Mouse (Mus musculus) neural tube, embryonic 13.5 days (tissue): ENCODE results near the gene Exd1. TPM values are rescaled to one million over a fixed set of nuclear protein-coding genes. Genes with fewer than 3 reads are reported as not detected.

ENCODE experiments used
- ATAC-seq: fragments of 200-750 bp; cut with Nextera tagmentation; 2 replicates; pipeline ENCODE4 v1.8.0; 2017; ENCODE audit warnings: low read depth, mild to moderate bottlenecking, moderate TSS enrichment, moderate library complexity
- H3K27ac ChIP-seq: fragments of 300-500 bp; sonication (generic); replicated peaks from 2 replicates; pipeline ENCODE4 v1.5.1; 2015; ENCODE audit warnings: moderate library complexity, mild to moderate bottlenecking, inconsistent platforms
- H3K27me3 ChIP-seq: fragments of 300-500 bp; sonication (generic); 2 replicates; pipeline ENCODE4 v1.6.1; 2015; ENCODE audit warnings: mild to moderate bottlenecking, inconsistent platforms
- H3K36me3 ChIP-seq: fragments of 300-500 bp; sonication (generic); 2 replicates; pipeline ENCODE4 v1.6.1; 2015; ENCODE audit warnings: mild to moderate bottlenecking, inconsistent platforms
- H3K4me1 ChIP-seq: fragments of 300-500 bp; sonication (generic); replicated peaks from 2 replicates; pipeline ENCODE4 v1.6.1; 2015; ENCODE audit warnings: inconsistent platforms
- H3K4me2 ChIP-seq: fragments of 300-500 bp; sonication (generic); 2 replicates; pipeline ENCODE4 v1.6.1; 2015; ENCODE audit warnings: inconsistent platforms, mild to moderate bottlenecking, moderate library complexity
- H3K4me3 ChIP-seq: fragments of 300-500 bp; sonication (generic); 2 replicates; pipeline ENCODE4 v1.5.1; 2015; ENCODE audit warnings: mild to moderate bottlenecking, inconsistent platforms
- H3K9ac ChIP-seq: fragments of 300-500 bp; sonication (generic); 2 replicates; pipeline ENCODE4 v1.6.1; 2015; ENCODE audit warnings: moderate library complexity, mild to moderate bottlenecking, inconsistent platforms
- H3K9me3 ChIP-seq: fragments of 300-500 bp; sonication (generic); 2 replicates; pipeline ENCODE4 v1.6.1; 2016; ENCODE audit warnings: inconsistent platforms
- WGBS: fragments of 180-500 bp; shearing (Covaris S2); methylation state at CpG from one replicate; pipeline ENCODE4 v1.1.7; 2015; 5-methylcytosine and 5-hydroxymethylcytosine counted together
- polyA plus RNA-seq: library from polyadenylated mRNA; unstranded; fragments of >200 nt; fragmentation: Nextera tagmentation; extraction: Ambion mirVana; gene quantifications from 2 replicates; pipeline ENCODE4 v1.2.1, GENCODE M21; 2015

Gene Exd1
- 0.43 and 0.71 TPM in 2 replicates for polyA plus RNA-seq

DNA sequence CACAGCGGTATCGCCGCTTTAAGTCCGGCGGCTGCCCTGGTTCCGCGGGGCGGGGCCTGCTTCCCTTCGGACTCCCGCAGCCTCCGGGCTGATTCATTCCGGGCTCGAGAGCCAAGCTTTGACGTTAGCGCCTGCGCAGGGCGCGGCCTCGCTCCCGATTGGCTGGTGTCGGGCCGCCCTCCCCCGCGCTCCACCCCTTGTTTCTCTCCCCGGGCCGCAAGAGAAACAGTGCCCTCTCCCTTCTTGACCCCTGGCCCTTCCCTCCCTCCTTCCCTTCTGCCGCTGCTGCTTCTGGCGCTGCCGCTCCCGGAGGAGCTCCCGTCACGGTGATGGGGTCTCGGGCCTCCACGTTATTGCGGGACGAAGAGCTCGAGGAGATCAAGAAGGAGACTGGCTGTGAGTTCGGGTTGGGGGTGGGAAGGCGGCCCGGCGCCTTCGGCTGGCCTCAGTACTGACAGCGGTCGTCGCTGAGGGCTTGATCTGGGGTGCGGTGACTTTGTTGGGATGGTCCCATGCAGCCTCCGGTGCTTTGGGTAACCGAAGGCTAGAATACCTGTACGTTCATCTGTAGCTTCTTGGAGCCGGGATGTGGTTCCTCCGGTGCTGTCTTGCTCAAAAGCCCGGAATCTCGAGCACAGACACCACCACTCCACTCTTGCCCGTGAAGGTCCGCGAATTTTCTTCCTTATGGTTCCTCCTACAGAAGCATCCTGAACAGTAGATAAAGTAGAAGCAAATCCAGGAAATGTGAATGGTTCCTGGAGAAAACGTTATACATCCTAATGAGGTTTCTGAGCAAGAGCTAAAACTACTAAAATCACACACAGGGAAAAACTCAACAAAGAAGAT lies at the start of gene Exd1, which contains the start of gene Chp1:
TSS of gene Exd1 (minus strand) at position 106 of the 849 bp plus-strand sequence.
TSS of gene Chp1 (plus strand) at position 176 of the 849 bp plus-strand sequence.
- H3K27me3 ChIP-seq = no peaks in the 10 kb centered on the region
- H3K9ac ChIP-seq = peak within 1 kb of the TSS; percentile 89
- no peaks in the 10 kb centered on the region for H3K36me3 ChIP-seq
- no peaks in the 10 kb centered on the region for H3K9me3 ChIP-seq
- peak; percentile 99 for ATAC-seq
- H3K4me3 ChIP-seq = peak within 1 kb of the TSS; percentile 87
- H3K27ac ChIP-seq = peak within 1 kb of the TSS; percentile 85
- peaks cover 22% of the 10 kb centered on the region for H3K4me1 ChIP-seq
- under 1% methylated on average over 57 of the region's 57 CpGs for WGBS
- H3K4me2 ChIP-seq = peak within 1 kb of the TSS; percentile 61

DNA sequence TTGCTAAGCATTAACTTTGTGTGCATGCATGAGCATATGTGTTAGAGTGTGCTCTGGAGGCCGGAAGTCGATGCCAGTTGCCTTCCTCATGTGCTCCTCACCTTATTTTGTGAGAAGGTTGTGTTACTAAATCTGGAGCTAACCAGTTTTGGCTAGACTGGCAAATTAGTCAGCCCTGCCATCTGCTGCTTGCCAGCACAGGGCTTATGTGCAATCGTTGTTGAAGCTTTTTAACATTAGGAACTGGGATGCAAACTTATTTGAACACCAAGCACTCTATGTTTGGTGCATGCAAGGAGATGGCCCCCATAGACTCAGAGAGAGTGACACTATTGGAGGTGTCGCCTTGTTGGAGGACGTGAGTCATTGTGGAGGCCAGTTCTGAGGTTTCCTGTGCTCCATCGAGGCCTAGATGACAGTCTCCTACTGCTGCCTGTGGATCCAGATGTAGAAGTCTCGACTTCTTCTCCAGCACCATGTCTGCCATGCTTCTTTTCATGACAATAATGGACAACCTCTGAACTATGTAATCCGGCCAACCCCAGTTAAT lies 49.4 kb upstream of the Exd1 start:
- H3K27me3 ChIP-seq = no peaks in the 10 kb centered on the region
- H3K9ac ChIP-seq = no peak overlapping the region
- 92% methylated on average over 8 of the region's 8 CpGs for WGBS
- peaks cover 43% of the 10 kb centered on the region for H3K36me3 ChIP-seq
- no peak for ATAC-seq
- H3K9me3 ChIP-seq = no peaks in the 10 kb centered on the region
- no peak overlapping the region for H3K4me2 ChIP-seq
- peaks cover 54% of the 10 kb centered on the region for H3K4me1 ChIP-seq
- H3K4me3 ChIP-seq = no peak overlapping the region
- H3K27ac ChIP-seq = no peak overlapping the region

DNA sequence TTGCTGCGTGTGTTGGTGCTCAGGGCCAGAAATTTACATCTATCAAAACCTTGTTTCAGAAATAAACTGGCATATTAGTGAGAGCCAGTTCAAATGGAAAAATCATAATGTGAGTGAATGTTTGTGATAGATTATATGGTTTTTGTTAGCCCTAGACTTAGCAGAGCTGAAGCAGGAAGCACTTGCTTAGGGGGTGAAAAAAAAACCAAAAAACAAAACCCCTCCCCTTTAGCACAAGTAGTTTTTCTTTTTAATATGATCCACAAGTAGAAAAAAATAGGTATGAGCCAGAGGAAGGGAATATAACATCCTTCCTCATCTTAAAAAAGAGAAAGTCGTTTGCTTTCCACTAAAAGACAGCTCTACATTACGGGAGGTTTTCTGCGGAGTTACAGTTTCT lies 47.9 kb upstream of the Exd1 start:
- peaks cover 43% of the 10 kb centered on the region for H3K36me3 ChIP-seq
- H3K9ac ChIP-seq = peak overlapping the region; percentile 95
- peak overlapping the region; percentile 79 for H3K4me2 ChIP-seq
- H3K27ac ChIP-seq = no peak overlapping the region
- 57% methylated on average over 4 of the region's 4 CpGs for WGBS
- H3K4me1 ChIP-seq = peaks cover 40% of the 10 kb centered on the region
- peak overlapping the region; percentile 93 for H3K4me3 ChIP-seq
- H3K27me3 ChIP-seq = no peaks in the 10 kb centered on the region
- no peaks in the 10 kb centered on the region for H3K9me3 ChIP-seq
- ATAC-seq = no peak

DNA sequence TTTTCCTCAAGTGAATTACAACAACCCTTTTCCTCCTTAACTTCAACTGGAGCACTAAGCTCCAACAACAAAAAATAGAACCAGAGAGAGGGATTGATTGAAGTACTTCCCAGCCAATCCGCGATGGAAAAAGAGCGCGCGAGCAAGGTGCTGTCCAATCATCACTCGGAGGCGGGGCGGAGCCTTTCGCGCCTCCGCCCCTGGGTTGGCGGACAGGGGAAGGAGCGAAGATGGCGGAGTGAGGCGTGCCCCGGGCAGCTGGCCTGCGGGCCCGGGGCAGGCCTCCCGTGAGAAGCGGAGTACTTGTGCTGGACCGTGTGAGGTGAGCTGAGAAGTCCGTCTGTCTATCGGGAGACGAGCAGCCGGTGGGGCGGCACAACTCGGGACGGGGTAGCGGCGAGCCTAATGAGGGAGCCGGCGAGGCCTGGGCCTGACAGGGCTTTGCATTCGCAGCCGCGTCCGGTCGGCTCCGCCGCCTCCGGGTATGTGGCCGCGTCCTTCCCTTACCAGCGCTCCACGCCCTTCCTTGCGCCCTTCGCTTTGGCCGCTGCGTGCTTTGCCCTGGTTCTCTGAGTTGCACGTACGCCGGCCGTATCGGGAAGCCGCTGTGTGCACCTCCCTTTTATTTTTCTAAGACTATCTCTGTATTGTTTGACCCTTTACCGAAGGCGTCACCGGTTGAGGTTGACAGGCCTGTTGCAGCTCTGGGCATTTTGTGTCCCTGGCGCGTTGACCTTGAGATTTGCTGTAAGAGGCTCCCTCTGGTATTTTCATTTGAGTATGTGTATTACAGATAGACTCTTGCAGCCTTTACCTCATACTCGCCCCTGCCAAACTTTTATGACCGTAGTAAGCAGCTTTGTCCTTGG lies 46.9 kb upstream of the Exd1 start:
- Histone ChIP-seq H3K27me3 (no peaks in the 10 kb centered on the region), H3K4me1 (peaks cover 38% of the 10 kb centered on the region), H3K9ac (peak overlapping the region; percentile 95), H3K36me3 (peaks cover 35% of the 10 kb centered on the region), H3K27ac (peak overlapping the region; percentile 88), H3K4me3 (peak overlapping the region; percentile 93), H3K9me3 (no peaks in the 10 kb centered on the region), H3K4me2 (peak overlapping the region; percentile 79)
- peak; percentile 98 for ATAC-seq
- under 1% methylated on average over 61 of the region's 61 CpGs for WGBS

DNA sequence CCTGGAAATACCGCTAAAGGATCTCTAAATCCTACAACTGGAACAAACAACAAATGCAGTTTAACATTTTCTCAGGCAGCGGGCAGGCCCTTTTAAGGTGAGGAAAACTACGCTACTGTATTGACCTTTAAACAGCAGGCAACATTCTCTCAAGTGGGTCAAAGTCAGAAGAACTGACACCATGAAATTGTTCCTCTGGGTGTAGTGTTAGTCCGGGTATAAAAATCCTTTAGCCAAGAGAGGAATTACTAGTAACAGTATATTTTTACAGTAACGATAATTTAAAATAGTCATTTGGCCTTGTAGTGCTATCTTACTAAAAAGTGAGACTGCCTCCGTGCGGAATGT lies 46.3 kb upstream of the Exd1 start:
- no peaks in the 10 kb centered on the region for H3K27me3 ChIP-seq
- peak overlapping the region; percentile 79 for H3K4me2 ChIP-seq
- H3K9ac ChIP-seq = peak overlapping the region; percentile 12; the same call in 1 of the 2 replicates
- H3K27ac ChIP-seq = peak overlapping the region; percentile 70
- H3K36me3 ChIP-seq = peaks cover 34% of the 10 kb centered on the region
- H3K4me1 ChIP-seq = peaks cover 38% of the 10 kb centered on the region
- 10% methylated on average over 7 of the region's 7 CpGs for WGBS
- no peaks in the 10 kb centered on the region for H3K9me3 ChIP-seq
- peak overlapping the region; percentile 93 for H3K4me3 ChIP-seq
- peak; percentile 41 for ATAC-seq

DNA sequence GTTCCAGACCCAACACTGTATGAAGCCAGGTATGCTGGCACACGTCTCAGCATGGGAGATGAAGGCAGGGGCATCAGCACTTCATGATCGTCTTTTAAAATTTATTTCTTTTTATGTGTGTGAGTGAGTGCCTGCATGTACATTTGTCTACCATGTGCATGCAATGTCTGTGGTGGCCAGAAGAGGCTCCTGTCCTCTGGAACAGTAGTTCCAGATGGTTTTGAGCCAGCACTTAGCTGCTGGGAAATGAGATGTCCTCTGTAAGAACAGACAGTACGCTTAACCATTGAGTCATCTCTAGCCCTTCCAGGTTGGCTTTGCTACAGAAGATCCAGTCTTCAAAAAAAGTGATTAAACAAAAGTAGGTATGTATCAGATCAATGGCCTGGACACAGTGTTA lies 43.8 kb upstream of the Exd1 start:
- ATAC-seq = no peak
- H3K27ac ChIP-seq = no peak overlapping the region
- H3K9me3 ChIP-seq = no peaks in the 10 kb centered on the region
- 91% methylated on average over 3 of the region's 3 CpGs for WGBS
- H3K4me1 ChIP-seq = peaks cover 20% of the 10 kb centered on the region
- no peak overlapping the region for H3K4me3 ChIP-seq
- peaks cover 17% of the 10 kb centered on the region for H3K36me3 ChIP-seq
- no peaks in the 10 kb centered on the region for H3K27me3 ChIP-seq
- no peak overlapping the region for H3K9ac ChIP-seq
- H3K4me2 ChIP-seq = no peak overlapping the region

DNA sequence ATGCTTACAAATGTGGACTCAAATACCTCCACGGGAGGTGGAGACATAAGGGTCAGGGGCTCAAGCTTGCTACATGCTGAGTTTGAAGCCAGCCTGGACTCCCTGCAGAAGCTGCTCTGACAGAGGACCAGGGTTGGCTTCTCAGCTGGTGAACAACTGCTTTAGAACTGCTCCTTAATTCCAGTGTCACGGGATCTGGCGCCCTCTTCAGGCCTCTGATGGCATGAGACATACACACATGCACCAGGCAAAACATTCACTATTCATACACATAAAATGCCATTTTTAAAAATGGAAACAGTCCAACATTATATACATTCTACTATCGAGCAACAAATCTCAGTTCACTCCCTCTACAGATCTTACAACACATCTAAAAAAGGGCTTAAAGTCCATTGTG lies 40.0 kb upstream of the Exd1 start:
- H3K27ac ChIP-seq = no peak overlapping the region
- WGBS = 14% methylated on average over 4 of the region's 4 CpGs
- no peak overlapping the region for H3K9ac ChIP-seq
- H3K4me1 ChIP-seq = no peaks in the 10 kb centered on the region
- no peak for ATAC-seq
- H3K4me2 ChIP-seq = no peak overlapping the region
- no peak overlapping the region for H3K4me3 ChIP-seq
- peaks cover 25% of the 10 kb centered on the region for H3K36me3 ChIP-seq
- H3K9me3 ChIP-seq = no peaks in the 10 kb centered on the region
- no peaks in the 10 kb centered on the region for H3K27me3 ChIP-seq

DNA sequence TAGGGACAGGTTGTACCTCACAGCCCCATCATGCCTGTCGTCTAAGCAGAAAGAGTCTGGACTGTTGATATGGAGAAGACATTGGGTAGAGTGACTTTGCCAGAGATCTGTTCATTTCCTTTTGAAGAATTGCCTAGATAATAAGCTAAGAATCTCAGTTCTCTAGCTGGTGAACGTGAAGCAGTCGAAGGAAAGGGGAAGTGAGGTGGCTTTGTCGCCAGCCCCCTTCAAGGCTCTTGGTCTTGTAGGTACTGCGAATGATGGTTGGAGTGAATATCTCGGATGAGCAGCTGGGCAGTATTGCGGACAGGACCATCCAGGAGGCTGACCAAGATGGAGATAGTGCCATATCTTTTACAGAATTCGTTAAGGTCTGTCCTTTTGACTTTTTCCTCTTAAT lies 36.9 kb upstream of the Exd1 start:
- Histone ChIP-seq H3K4me1 (no peaks in the 10 kb centered on the region), H3K36me3 (peaks cover 28% of the 10 kb centered on the region), H3K9me3 (no peaks in the 10 kb centered on the region), H3K4me2 (no peak overlapping the region), H3K27me3 (no peaks in the 10 kb centered on the region), H3K4me3 (no peak overlapping the region), H3K9ac (no peak overlapping the region), H3K27ac (no peak overlapping the region)
- ATAC-seq = no peak
- 94% methylated on average over 8 of the region's 8 CpGs for WGBS

GRCm38 (mm10) chr2:119583439-119583838 lies 36.0 kb upstream of the Exd1 start:
- no peaks in the 10 kb centered on the region for H3K4me1 ChIP-seq
- ATAC-seq = no peak
- H3K27me3 ChIP-seq = no peaks in the 10 kb centered on the region
- no peaks in the 10 kb centered on the region for H3K9me3 ChIP-seq
- no peak overlapping the region for H3K27ac ChIP-seq
- no peak overlapping the region for H3K4me3 ChIP-seq
- peaks cover 30% of the 10 kb centered on the region for H3K36me3 ChIP-seq
- H3K4me2 ChIP-seq = no peak overlapping the region
- WGBS = 76% methylated on average over 2 of the region's 2 CpGs
- H3K9ac ChIP-seq = no peak overlapping the region

DNA sequence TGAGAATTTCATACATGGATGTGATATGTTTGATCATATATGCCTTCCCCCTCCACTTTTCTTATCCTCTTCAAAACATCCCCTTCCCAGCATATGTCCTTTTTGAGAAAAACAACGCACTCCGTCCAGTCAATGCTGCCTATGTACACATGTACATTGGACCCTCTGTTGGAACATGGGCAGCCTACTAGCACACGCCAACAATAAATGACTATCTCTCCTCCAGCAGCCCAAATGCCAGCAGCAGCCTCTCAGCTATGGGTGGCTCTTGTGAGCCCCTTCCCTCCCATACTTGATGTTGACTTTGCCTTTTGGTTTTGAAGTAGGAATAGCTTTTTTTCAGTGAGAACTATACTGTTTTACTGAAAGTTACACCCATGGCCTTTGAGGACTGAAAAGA lies 34.1 kb upstream of the Exd1 start:
- Histone ChIP-seq H3K36me3 (peaks cover 33% of the 10 kb centered on the region), H3K4me2 (no peak overlapping the region), H3K9ac (no peak overlapping the region), H3K27ac (no peak overlapping the region), H3K27me3 (no peaks in the 10 kb centered on the region), H3K4me3 (no peak overlapping the region), H3K4me1 (no peaks in the 10 kb centered on the region), H3K9me3 (no peaks in the 10 kb centered on the region)
- ATAC-seq = no peak
- WGBS = 96% methylated on average over 3 of the region's 3 CpGs

DNA sequence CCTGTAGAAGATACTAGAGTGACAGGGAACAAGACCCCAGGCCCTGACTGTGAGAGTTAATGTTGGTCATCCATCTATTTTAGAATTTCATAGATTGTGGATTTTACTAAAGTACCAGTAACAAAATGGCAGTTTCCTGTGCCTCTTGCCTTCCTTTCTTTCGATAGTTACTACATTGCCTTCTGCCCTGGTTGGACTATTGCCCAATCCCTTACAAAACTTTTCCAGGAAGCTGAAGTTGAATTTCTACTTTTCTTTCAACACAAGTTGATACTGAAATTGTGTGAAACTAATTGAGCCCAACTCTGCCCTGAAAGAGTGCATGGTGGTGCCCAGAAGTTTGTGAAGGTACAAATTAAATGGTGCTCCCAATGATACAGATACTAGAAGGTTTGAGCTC lies 25.0 kb upstream of the Exd1 start:
- Histone ChIP-seq H3K4me3 (no peak overlapping the region), H3K9ac (no peak overlapping the region), H3K9me3 (no peaks in the 10 kb centered on the region), H3K36me3 (peaks cover 55% of the 10 kb centered on the region), H3K27ac (no peak overlapping the region), H3K4me2 (no peak overlapping the region), H3K4me1 (no peaks in the 10 kb centered on the region), H3K27me3 (no peaks in the 10 kb centered on the region)
- ATAC-seq = no peak
- 94% methylated on average over 1 of the region's 1 CpGs for WGBS
